Mouse (Mus musculus) embryonic facial prominence, embryonic 14.5 days (tissue): ENCODE measurements around the gene Fam171a1. TPM values are rescaled to one million over a fixed set of nuclear protein-coding genes. Genes with fewer than 3 reads are reported as not detected.

Experiments used
- microRNA-seq: library from miRNA; unstranded; fragments of <30 nt; microRNA quantifications from one replicate; pipeline ENCODE4, GENCODE M21; 2016; ENCODE audit warnings: borderline number of aligned reads
- polyA plus RNA-seq: library from polyadenylated mRNA; unstranded; fragments of >200 nt; fragmentation: Nextera tagmentation; extraction: Ambion mirVana; gene quantifications from 2 replicates; pipeline ENCODE4 v1.2.1, GENCODE M21; 2014

Fam171a1 gene
- polyA plus RNA-seq, 1 experiment from 2014 or later = 31.2 TPM

Small RNA genes within 50 kb of the gene (microRNA-seq; reads per million reads assigned to microRNA genes)
- not detected for gene Gm27306

Other genes with a start within 250 kb of the Fam171a1 start
- 34.2 and 37.3 TPM in 2 replicates for gene Nmt2, start 170.0 kb downstream of the Fam171a1 start, polyA plus RNA-seq
- gene Rpp38, start 218.4 kb downstream of the Fam171a1 start, polyA plus RNA-seq = 20.9 and 21.9 TPM in 2 replicates
- 3.2 and 3.9 TPM in 2 replicates for gene Acbd7, start 221.9 kb downstream of the Fam171a1 start, polyA plus RNA-seq